Mouse (Mus musculus) stomach, postnatal 0 days (tissue): ENCODE results near the gene Sh3glb2.

Source experiments
- CTCF ChIP-seq: IDR thresholded peaks from 2 replicates; pipeline ENCODE4 v1.5.1; 2016; ENCODE audit warnings: antibody characterized with exemption, low read depth, mild to moderate bottlenecking, moderate library complexity
- EP300 ChIP-seq: optimal IDR thresholded peaks from 2 replicates; pipeline ENCODE3; 2016; ENCODE audit warnings: antibody characterized with exemption

DNA sequence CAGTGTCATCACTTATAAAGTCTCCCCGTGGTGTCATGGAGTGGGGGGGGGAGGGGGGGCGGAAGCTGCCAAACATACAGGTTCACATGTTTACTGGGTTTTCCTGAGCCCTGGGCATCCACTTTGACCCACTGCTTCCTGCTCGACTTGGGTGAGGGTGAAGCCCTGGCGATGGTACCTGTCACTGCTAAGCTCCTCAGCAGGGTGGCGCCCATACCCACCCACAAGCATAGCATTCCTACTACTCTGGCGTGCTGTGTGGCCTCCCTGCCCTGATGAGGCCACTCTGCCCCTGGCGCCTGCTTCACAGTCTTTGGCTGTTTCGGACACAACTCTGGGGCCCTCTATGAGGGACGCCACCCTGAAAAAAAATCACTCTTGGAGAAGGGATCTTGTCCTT, 2.2 kb downstream of the Sh3glb2 start:
- no peak for TF ChIP-seq EP300
- TF ChIP-seq CTCF: peak; percentile 22; the same call in 1 of the 2 replicates
